Mouse (Mus musculus): Measurements from ENCODE around the gene Spata32. TPM values are rescaled to one million over a fixed set of nuclear protein-coding genes. Genes with fewer than 3 reads are reported as not detected.

Spata32 gene
- polyA plus RNA-seq, 1 experiment from 2014 or later: not detected

DNA sequence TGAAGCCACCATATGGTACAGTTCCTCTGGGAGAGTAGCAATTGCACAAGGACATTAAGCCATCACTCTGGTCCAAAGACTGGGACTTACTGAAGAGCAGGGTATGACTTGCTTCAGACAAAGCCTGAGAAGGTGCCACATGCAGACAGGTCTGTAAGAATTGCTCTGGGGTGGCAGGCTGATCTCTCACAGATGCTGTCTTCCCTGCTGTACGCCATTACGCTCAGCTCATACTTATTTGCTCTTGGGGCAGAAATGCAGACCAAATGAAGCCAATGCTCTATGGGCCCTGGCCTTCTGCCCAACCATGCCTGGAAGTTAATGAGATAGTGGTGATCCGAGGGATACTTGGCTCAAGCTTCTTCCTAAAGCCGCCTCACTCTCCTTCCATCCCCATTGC, 26.6 kb upstream of the Spata32 start:
- H3K4me2 ChIP-seq: no peak overlapping the region
- peak; percentile 25 for ATAC-seq (ENCODE audit: borderline replicate concordance, extremely low read depth, low FRiP score, low TSS enrichment)
- no peaks in the 10 kb centered on the region for H3K36me3 ChIP-seq
- peak overlapping the region; percentile 56 for H3K27ac ChIP-seq
- 54% methylated on average over 4 of the region's 4 CpGs for WGBS
- no peak overlapping the region for H3K9ac ChIP-seq
- no peaks in the 10 kb centered on the region for H3K9me3 ChIP-seq
- H3K4me1 ChIP-seq: peaks cover 68% of the 10 kb centered on the region
- H3K4me3 ChIP-seq: no peak overlapping the region
- no peaks in the 10 kb centered on the region for H3K27me3 ChIP-seq

DNA sequence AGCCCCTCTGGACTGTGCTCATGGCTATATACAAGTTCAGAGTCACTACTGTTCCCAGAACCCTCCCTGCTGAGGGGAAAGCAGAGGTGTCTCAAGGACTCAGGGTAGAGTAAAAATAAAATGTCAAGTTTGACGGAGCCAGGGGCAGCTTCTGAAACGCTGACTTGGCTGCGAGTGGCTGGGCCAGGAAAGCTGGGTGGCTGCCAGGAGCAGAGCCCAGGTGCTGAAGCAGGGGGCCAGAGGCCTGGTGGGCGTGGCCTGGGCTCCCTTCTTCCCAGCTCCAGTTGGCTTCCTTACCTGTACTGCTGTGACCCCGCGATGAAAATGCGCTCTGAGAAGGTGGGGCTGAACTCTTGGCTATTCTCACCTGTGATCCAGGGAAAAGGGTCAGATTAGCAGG, 22.5 kb upstream of the Spata32 start:
- H3K4me2 ChIP-seq: no peak overlapping the region
- no peak overlapping the region for H3K9ac ChIP-seq
- H3K27ac ChIP-seq: peak overlapping the region; percentile 39
- no peaks in the 10 kb centered on the region for H3K27me3 ChIP-seq
- H3K4me1 ChIP-seq: peaks cover 37% of the 10 kb centered on the region
- ATAC-seq (ENCODE audit: borderline replicate concordance, extremely low read depth, low FRiP score, low TSS enrichment): no peak
- WGBS: 31% methylated on average over 7 of the region's 7 CpGs
- H3K4me3 ChIP-seq: no peak overlapping the region
- peaks cover 18% of the 10 kb centered on the region for H3K36me3 ChIP-seq
- no peaks in the 10 kb centered on the region for H3K9me3 ChIP-seq

DNA sequence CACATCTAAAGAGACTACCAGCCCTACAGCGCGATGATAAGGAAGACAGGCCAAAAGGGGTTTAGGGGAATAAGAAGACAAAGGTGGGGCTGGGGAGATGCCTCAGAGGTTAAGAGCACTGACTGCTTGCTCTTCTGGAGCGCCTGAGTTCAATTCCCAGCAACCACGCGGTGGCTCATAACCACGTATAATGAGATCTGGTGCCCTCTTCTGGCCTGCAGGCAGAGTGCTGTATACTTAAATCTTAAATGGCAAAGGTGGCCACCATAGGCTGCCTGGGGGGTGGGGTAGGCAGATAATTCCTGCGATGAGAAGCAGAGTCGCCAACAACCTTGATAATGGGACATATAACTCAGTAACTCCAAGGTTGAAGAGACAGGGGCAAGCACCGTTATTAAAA, 19.5 kb upstream of the Spata32 start:
- Histone ChIP-seq H3K4me1 (peaks cover 21% of the 10 kb centered on the region; the same call in 1 of the 2 replicates), H3K27ac (no peak overlapping the region), H3K9ac (no peak overlapping the region), H3K4me3 (no peak overlapping the region), H3K4me2 (no peak overlapping the region), H3K36me3 (peaks cover 18% of the 10 kb centered on the region), H3K27me3 (no peaks in the 10 kb centered on the region), H3K9me3 (no peaks in the 10 kb centered on the region)
- ATAC-seq (ENCODE audit: borderline replicate concordance, extremely low read depth, low FRiP score, low TSS enrichment): no peak
- 80% methylated on average over 9 of the region's 9 CpGs for WGBS

DNA sequence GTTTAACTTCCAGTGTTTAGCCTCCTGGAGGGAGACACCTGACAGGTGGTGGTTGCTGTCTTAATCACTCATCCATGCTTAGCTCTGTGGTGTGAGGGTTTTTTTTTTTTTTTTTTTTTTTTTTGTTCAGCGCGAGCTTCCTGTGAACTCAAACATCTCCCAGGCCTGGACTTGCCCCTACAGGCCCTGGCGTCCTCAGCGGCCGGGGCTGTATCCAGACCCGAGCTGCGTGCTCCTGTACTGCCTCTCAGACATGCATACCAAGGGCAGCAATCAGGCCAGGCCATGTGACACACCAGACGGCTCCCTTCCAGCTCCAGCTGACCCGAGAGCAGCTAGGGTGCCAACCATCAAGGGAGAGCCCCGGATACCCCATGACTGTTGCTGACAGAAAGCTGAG, 18.7 kb upstream of the Spata32 start:
- Histone ChIP-seq H3K9ac (no peak overlapping the region), H3K27ac (no peak overlapping the region), H3K4me1 (peaks cover 21% of the 10 kb centered on the region; the same call in 1 of the 2 replicates), H3K4me2 (no peak overlapping the region), H3K4me3 (no peak overlapping the region), H3K27me3 (no peaks in the 10 kb centered on the region), H3K36me3 (peaks cover 18% of the 10 kb centered on the region), H3K9me3 (no peaks in the 10 kb centered on the region)
- ATAC-seq (ENCODE audit: borderline replicate concordance, extremely low read depth, low FRiP score, low TSS enrichment): no peak
- 76% methylated on average over 10 of the region's 10 CpGs for WGBS

DNA sequence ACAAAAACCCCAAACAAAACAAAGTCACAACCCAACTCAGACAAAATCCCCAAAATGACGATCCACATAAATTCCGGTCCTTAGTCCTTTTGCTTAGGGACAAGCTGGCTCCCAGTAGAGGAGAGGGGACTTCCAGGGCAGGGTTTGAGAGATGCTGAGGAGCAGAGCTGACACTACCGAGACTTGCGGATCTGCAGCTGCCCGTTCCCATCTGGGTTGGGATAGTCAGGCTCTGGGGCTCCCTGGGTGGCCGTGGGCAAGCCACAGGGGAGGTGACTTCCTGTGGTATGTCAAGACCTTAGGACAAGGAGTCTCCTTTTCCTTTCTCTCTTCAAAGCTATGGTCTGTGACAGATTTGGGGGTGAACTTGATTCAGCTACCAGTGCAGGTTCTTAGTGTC, 18.2 kb upstream of the Spata32 start:
- Histone ChIP-seq H3K9me3 (no peaks in the 10 kb centered on the region), H3K27me3 (no peaks in the 10 kb centered on the region), H3K36me3 (peaks cover 18% of the 10 kb centered on the region), H3K27ac (no peak overlapping the region), H3K9ac (no peak overlapping the region), H3K4me3 (no peak overlapping the region), H3K4me2 (no peak overlapping the region), H3K4me1 (peaks cover 21% of the 10 kb centered on the region; the same call in 1 of the 2 replicates)
- 68% methylated on average over 6 of the region's 6 CpGs for WGBS
- no peak for ATAC-seq (ENCODE audit: borderline replicate concordance, extremely low read depth, low FRiP score, low TSS enrichment)

DNA sequence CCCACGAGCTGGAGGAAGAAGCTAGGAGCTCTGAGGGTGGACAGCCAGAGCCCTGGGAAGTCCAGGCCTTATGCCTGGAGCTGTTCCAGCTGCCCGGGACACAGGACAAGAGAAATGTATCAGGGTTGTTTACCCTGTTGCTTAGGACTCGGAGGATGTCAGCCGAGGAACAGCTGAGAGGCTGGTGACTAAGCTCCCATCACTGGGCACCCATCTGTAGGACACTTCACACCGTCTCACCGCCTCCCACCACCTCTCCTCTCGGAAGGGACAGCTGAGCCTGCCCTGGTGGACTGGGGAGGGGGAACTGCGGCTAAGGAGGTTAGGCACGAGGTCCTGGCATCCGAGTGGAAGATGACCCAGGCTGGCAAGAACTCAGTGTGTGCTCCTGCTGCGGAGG, 17.5 kb upstream of the Spata32 start:
- Histone ChIP-seq H3K27ac (no peak overlapping the region), H3K27me3 (no peaks in the 10 kb centered on the region), H3K9ac (no peak overlapping the region), H3K36me3 (peaks cover 18% of the 10 kb centered on the region), H3K4me2 (no peak overlapping the region), H3K9me3 (no peaks in the 10 kb centered on the region), H3K4me3 (no peak overlapping the region), H3K4me1 (peaks cover 15% of the 10 kb centered on the region; the same call in 1 of the 2 replicates)
- WGBS: 42% methylated on average over 11 of the region's 11 CpGs
- ATAC-seq (ENCODE audit: borderline replicate concordance, extremely low read depth, low FRiP score, low TSS enrichment): no peak

DNA sequence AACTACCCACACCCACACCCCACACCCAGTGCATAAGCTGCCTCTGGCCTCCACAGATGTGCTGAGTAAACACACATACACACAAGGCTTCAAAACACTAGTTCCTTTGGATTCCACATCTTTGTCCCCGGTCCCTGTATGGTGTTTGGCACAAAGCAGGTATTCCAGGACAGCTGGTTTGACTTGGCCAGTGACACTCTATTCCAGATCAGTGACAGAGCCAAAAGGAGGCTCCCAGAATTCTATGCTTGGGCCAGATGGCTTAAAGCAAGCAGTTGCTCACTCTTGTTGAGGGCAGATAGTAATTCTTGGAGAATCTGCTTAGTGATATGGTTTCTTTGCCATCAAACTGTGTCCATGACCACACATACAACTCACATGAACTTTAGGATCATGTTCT, 16.2 kb upstream of the Spata32 start:
- Histone ChIP-seq H3K4me3 (no peak overlapping the region), H3K4me2 (no peak overlapping the region), H3K9ac (no peak overlapping the region), H3K9me3 (no peaks in the 10 kb centered on the region), H3K36me3 (peaks cover 25% of the 10 kb centered on the region), H3K27me3 (no peaks in the 10 kb centered on the region), H3K27ac (no peak overlapping the region), H3K4me1 (0 out of 2 replicates have a peak, but pooled peaks cover 9% of the 10 kb centered on the region)
- ATAC-seq (ENCODE audit: borderline replicate concordance, extremely low read depth, low FRiP score, low TSS enrichment): no peak
- WGBS: 70% methylated on average over 1 of the region's 1 CpGs

DNA sequence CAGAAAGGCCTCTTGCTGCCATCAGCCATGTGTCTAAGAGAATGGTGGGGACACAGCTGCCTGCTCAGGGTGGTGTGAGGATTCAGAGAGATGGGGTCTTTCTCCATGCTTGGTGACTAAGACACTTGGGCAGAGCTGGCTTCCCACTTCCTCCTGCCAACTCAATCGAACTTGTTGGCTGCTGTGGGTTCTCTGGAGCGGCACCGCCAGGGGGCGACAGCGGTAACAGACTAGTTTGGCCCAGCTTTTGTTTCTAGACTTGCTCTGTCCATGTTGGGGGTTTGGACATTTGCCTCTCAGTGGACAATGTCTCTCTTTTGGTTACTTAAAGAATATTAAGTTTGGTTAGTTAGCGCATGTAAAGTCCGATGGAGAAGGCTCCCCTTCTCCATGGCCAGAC, 14.7 kb upstream of the Spata32 start:
- 23% methylated on average over 7 of the region's 7 CpGs for WGBS
- no peak for ATAC-seq (ENCODE audit: borderline replicate concordance, extremely low read depth, low FRiP score, low TSS enrichment)
- H3K9ac ChIP-seq: no peak overlapping the region
- no peak overlapping the region for H3K4me2 ChIP-seq
- peaks cover 21% of the 10 kb centered on the region for H3K36me3 ChIP-seq
- H3K9me3 ChIP-seq: no peaks in the 10 kb centered on the region
- no peaks in the 10 kb centered on the region for H3K27me3 ChIP-seq
- H3K4me3 ChIP-seq: no peak overlapping the region
- H3K4me1 ChIP-seq: 0 out of 2 replicates have a peak, but pooled peaks cover 9% of the 10 kb centered on the region
- no peak overlapping the region for H3K27ac ChIP-seq

DNA sequence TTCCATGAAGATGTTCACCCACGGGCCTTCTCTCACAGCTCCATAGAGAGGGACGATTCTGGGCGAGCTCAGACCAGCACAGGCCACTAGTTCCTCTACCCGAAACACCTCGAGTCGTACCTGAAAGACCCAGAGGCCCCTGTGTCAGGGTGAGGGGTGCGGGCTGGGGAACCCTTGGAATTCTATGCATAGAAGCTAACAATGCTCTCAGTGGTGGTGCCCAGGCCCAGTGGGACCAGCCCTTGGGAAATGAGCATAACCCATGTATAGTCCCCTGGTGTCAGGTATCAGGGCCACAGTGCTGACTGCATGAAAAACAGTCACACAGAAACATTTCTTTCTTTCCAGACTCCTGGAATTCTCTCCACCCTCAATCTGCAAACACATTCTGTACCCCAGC, 13.1 kb upstream of the Spata32 start:
- no peak overlapping the region for H3K9ac ChIP-seq
- H3K36me3 ChIP-seq: peaks cover 15% of the 10 kb centered on the region
- H3K4me3 ChIP-seq: no peak overlapping the region
- ATAC-seq (ENCODE audit: borderline replicate concordance, extremely low read depth, low FRiP score, low TSS enrichment): no peak
- H3K4me2 ChIP-seq: no peak overlapping the region
- H3K4me1 ChIP-seq: 0 out of 2 replicates have a peak, but pooled peaks cover 7% of the 10 kb centered on the region
- no peaks in the 10 kb centered on the region for H3K9me3 ChIP-seq
- H3K27me3 ChIP-seq: no peaks in the 10 kb centered on the region
- no peak overlapping the region for H3K27ac ChIP-seq
- WGBS: 87% methylated on average over 7 of the region's 7 CpGs

DNA sequence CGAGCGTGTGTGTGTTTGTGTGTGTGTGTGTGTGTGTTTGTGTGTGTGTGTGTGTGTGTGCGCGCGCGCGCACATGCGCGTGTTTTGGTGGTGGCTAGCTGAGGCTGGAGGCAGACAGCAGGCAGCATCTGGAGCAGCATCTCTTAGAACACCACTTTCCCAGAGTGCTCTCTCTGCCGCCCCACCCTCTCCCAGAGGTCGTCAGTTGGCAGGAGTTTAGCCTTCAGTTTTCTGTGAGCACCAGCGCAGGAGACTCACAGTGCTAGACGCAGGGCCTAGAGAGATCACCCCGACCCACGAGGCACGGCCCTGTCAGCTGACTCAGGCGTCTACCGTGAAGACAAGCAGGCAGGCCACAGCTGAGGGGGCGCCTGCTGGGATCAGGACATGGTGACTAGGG, 12.4 kb upstream of the Spata32 start:
- Histone ChIP-seq H3K36me3 (peaks cover 15% of the 10 kb centered on the region), H3K4me2 (no peak overlapping the region), H3K9me3 (no peaks in the 10 kb centered on the region), H3K4me3 (no peak overlapping the region), H3K9ac (no peak overlapping the region), H3K27ac (no peak overlapping the region), H3K4me1 (no peaks in the 10 kb centered on the region), H3K27me3 (no peaks in the 10 kb centered on the region)
- no peak; the same call in 1 of the 2 replicates for ATAC-seq (ENCODE audit: borderline replicate concordance, extremely low read depth, low FRiP score, low TSS enrichment)
- WGBS: 83% methylated on average over 19 of the region's 19 CpGs

DNA sequence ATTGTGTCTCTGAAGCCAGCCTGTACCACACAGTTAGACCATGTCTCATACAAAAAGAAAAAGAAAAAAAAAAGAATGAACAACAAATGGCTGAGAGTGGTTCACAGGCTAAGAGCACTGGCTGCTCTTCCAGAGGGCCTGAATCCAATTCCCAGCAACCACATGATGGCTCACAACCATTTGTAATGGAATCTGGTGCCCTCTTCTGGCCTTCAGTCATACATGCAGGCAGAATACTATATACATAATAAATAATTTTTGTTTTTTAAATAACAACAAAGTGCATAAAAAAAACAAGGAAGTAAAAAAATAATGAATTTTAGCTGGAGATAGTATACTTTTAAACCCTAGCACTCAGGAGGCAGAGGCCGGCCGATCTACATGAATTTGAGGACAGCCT, 11.4 kb upstream of the Spata32 start:
- H3K36me3 ChIP-seq: peaks cover 23% of the 10 kb centered on the region

DNA sequence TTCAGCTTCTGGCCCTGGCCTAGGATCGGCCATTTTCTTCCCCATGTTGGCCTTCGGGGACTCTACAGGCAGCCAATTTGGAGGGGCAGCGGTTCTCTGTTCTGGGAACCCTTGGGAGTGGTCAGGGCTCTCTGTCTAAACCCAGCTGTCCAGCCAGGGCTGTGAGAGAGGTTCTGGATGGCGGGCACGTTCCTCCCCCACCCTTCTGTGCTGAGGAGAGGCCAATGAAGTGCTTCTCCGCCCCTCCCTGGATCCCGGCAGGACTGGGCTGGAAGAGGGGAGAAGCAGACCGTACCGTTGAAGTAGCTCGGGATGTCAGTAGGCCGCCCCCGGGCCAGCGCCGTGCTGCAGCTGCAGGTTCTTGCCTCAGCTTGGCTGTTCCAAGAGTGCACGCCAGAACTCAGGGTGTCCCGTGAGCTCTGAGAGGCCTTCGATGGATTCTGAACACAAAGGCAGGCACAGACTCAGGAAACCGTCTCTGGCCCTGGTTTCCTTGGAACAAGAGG, 5.8 kb upstream of the Spata32 start:
- H3K9ac ChIP-seq: no peak overlapping the region
- H3K4me2 ChIP-seq: no peak overlapping the region
- WGBS: 66% methylated on average over 18 of the region's 18 CpGs
- peak overlapping the region; percentile 11; the same call in 1 of the 2 replicates for H3K27ac ChIP-seq
- no peak for ATAC-seq (ENCODE audit: borderline replicate concordance, extremely low read depth, low FRiP score, low TSS enrichment)
- H3K4me1 ChIP-seq: 0 out of 2 replicates have a peak, but pooled peaks cover 8% of the 10 kb centered on the region
- no peak overlapping the region for H3K4me3 ChIP-seq
- H3K9me3 ChIP-seq: no peaks in the 10 kb centered on the region
- H3K36me3 ChIP-seq: peaks cover 33% of the 10 kb centered on the region
- no peaks in the 10 kb centered on the region for H3K27me3 ChIP-seq

More for the DNA sequence above, 11.4 kb upstream of the Spata32 start:
- Histone ChIP-seq H3K9ac (no peak overlapping the region), H3K4me1 (no peaks in the 10 kb centered on the region), H3K9me3 (no peaks in the 10 kb centered on the region), H3K4me3 (no peak overlapping the region), H3K4me2 (no peak overlapping the region), H3K27ac (no peak overlapping the region), H3K27me3 (no peaks in the 10 kb centered on the region)
- 96% methylated on average over 2 of the region's 2 CpGs for WGBS
- no peak for ATAC-seq (ENCODE audit: borderline replicate concordance, extremely low read depth, low FRiP score, low TSS enrichment)

DNA sequence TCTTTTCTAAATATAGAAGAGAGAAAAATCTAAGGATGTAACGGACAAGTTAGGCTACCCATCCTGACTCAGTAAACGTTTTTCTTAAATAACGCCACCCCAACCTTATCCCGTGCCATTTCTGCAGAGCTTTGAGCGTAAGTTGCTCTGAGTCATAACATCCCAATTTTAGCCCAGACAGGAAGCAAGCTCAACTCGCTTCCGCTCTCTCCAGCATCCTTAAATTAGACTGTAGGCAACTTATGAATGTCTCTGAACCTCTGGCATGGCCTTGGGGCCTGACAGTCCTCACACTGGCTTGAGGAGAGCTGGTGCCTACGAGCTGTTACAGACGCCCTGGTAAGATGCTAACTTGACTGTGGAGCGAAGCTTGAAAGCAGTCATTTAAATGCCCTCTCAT, 5.2 kb upstream of the Spata32 start:
- WGBS: 72% methylated on average over 10 of the region's 10 CpGs
- H3K9me3 ChIP-seq: no peaks in the 10 kb centered on the region
- H3K27me3 ChIP-seq: peaks cover 3% of the 10 kb centered on the region; the same call in 1 of the 2 replicates
- no peak overlapping the region for H3K9ac ChIP-seq
- ATAC-seq (ENCODE audit: borderline replicate concordance, extremely low read depth, low FRiP score, low TSS enrichment): no peak
- no peak overlapping the region for H3K4me2 ChIP-seq
- H3K4me3 ChIP-seq: no peak overlapping the region
- peaks cover 11% of the 10 kb centered on the region; the same call in 1 of the 2 replicates for H3K4me1 ChIP-seq
- peaks cover 29% of the 10 kb centered on the region for H3K36me3 ChIP-seq
- H3K27ac ChIP-seq: 0 out of 2 replicates have a peak overlapping the region, but pooled peaks have one; percentile 11

All from lung, embryonic 15.5 days (tissue).